Mouse (Mus musculus): ENCODE results near the gene Cxcl12.

Cxcl12 gene

GRCm38 (mm10) chr6:117168321-117169011 lies at the start of gene Cxcl12:
Gene Cxcl12, plus strand, starts transcription at chr6:117168535.
- peak; percentile 27 for DNase-seq (ENCODE audit: low read depth, low spot score)

- no peak for DNase-seq (ENCODE audit: low read depth, low spot score)
Observed at GRCm38 (mm10) chr6:117122074-117122473, 46.3 kb upstream of the Cxcl12 start.

- no peak for DNase-seq (ENCODE audit: low read depth, low spot score)
Observed at GRCm38 (mm10) chr6:117126356-117126755, 42.0 kb upstream of the Cxcl12 start.

- DNase-seq (ENCODE audit: low read depth, low spot score): no peak
Observed at GRCm38 (mm10) chr6:117129443-117129842, 38.9 kb upstream of the Cxcl12 start.

GRCm38 (mm10) chr6:117130680-117131111 lies 37.6 kb upstream of the Cxcl12 start:
- peak; percentile 5 for DNase-seq (ENCODE audit: low read depth, low spot score)

GRCm38 (mm10) chr6:117134526-117134925 lies 33.8 kb upstream of the Cxcl12 start:
- DNase-seq (ENCODE audit: low read depth, low spot score): no peak

GRCm38 (mm10) chr6:117137735-117138134 lies 30.6 kb upstream of the Cxcl12 start:
- DNase-seq (ENCODE audit: low read depth, low spot score): no peak

GRCm38 (mm10) chr6:117140907-117141306 lies 27.4 kb upstream of the Cxcl12 start:
- no peak for DNase-seq (ENCODE audit: low read depth, low spot score)

GRCm38 (mm10) chr6:117146951-117147350 lies 21.4 kb upstream of the Cxcl12 start:
- DNase-seq (ENCODE audit: low read depth, low spot score): no peak

GRCm38 (mm10) chr6:117151484-117152149 lies 16.7 kb upstream of the Cxcl12 start:
- peak; percentile 30 for DNase-seq (ENCODE audit: low read depth, low spot score)

GRCm38 (mm10) chr6:117153046-117153445 lies 15.3 kb upstream of the Cxcl12 start:
- no peak for DNase-seq (ENCODE audit: low read depth, low spot score)

- no peak for DNase-seq (ENCODE audit: low read depth, low spot score)
Observed at GRCm38 (mm10) chr6:117156846-117157245, 11.5 kb upstream of the Cxcl12 start.

- no peak for DNase-seq (ENCODE audit: low read depth, low spot score)
Observed at GRCm38 (mm10) chr6:117159710-117160690, 8.3 kb upstream of the Cxcl12 start.

GRCm38 (mm10) chr6:117163486-117163885 lies 4.8 kb upstream of the Cxcl12 start:
- DNase-seq (ENCODE audit: low read depth, low spot score): no peak

GRCm38 (mm10) chr6:117166581-117167425 lies 1.5 kb upstream of the Cxcl12 start:
- DNase-seq (ENCODE audit: low read depth, low spot score): peak; percentile 87

GRCm38 (mm10) chr6:117167426-117167730 lies 957 bp upstream of the Cxcl12 start:
- no peak for DNase-seq (ENCODE audit: low read depth, low spot score)

GRCm38 (mm10) chr6:117169051-117169909 lies 945 bp downstream of the Cxcl12 start:
- DNase-seq (ENCODE audit: low read depth, low spot score): peak; percentile 52

GRCm38 (mm10) chr6:117169910-117170747 lies 1.8 kb downstream of the Cxcl12 start:
- no peak for DNase-seq (ENCODE audit: low read depth, low spot score)

- no peak for DNase-seq (ENCODE audit: low read depth, low spot score)
Observed at GRCm38 (mm10) chr6:117172358-117172757, 4.0 kb downstream of the Cxcl12 start.
